Mouse (Mus musculus): Measurements from ENCODE around the gene Mrgbp.
A peak's percentile ranks its signal among the peaks of the same experiment; 100 is the strongest.

The Mrgbp gene

DNA sequence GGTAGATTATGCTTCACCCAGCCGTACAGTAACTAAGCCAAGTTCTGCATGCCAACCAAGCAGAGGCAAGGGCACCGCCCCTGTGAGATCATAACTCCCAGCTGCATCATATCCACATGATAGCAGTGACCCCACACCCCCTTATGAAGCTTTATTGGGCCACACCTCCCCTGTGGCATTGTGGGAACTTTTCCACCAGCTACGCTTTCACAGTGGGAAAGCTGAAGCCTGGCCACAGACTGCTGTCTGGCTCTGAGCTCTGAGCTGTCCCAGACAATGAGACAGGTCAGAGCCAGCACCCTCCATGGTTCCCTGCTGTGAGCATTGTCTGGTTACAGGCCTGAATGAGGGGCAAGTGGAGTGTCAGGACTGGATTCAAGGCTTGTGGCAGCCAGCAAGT, at the start of gene Mrgbp:
Mrgbp (plus strand) TSS at position 303 of the 400 bp plus-strand sequence.
- DNase-seq (ENCODE audit: extremely low read depth, low read depth), result no peak

DNA sequence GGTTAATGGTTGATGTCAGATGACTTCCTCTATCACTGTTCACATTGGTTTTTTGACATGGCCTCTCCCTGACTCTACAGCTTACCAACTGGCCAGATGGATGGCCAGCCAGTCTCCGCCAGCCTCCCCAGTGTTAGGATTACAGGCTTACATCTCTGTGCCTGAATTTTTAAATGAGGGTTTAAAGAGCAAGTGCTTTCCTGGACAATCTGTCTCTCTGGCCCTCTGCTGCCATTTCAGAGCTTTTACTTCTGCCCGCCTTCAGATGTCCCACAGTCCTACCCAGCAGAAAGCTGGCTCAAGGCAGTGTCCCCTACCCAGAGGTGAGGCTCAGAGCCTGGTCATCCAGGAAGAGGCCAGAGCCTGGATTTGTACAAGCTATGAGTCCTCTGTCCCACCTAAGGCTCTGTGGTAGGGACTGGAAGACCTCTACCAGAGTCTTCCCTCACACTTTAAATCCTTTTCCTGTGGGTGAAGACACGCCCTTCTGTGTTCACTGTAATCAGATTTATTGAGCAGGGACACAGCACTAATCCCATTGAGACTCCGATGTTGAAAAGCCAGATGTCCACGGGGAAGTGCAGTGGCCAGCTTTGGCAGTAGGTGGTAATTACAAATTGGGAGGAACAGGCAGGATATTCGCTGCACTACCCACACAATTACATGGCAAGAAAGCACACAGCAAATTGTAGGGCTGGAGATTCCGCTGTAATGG, 49.3 kb upstream of the Mrgbp start:
- DNase-seq (ENCODE audit: extremely low read depth, low read depth), result no peak

- DNase-seq (ENCODE audit: extremely low read depth, low read depth), result no peak
Measured at GRCm38 (mm10) chr2:180532386-180532995, 48.6 kb upstream of the Mrgbp start.

DNA sequence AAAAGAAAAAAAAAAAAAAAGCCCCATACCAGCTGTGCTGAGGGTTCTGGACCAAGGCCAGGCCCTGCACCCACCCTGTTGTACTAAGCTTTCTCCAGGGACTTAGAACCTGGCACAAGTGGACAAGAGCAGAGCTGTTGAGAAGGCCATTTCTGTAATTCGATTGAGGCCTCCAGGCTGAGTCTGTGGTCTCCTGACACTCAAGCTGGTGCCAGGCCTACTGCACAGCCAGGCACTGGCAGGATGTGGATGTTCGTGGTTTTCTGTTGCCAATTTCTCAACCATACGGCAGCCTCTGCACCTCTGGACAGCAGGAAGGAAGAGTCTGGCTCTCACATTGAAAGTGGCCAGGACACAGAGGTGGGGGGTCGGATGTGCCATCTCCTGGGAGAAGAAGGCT, 47.9 kb upstream of the Mrgbp start:
- DNase-seq (ENCODE audit: extremely low read depth, low read depth), result no peak

DNA sequence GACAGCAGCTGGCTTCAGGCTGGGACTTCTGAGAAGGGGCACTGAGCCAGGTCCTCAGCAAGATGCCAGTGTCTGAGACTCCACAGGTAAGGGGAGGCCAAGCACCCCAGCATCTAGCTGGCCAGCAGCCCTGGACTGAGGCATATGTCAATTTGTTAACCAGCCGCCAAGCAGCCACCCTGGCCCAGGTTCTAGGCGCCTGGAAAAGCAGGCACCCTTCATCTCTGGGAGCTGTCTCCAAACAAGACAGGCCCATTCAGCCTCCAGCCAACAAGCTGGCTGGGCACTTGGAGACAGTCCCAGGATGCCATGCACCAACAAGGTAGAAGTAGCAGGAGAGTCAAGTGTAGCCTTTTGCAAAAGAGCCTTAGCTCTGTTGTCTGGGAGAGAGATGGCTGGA, 37.4 kb upstream of the Mrgbp start:
- DNase-seq (ENCODE audit: extremely low read depth, low read depth), result no peak

- DNase-seq (ENCODE audit: extremely low read depth, low read depth), result no peak
Measured at GRCm38 (mm10) chr2:180545046-180545445, 36.1 kb upstream of the Mrgbp start.

GRCm38 (mm10) chr2:180547384-180548106, 33.6 kb upstream of the Mrgbp start:
- no peak for DNase-seq (ENCODE audit: extremely low read depth, low read depth)

GRCm38 (mm10) chr2:180552340-180552739, 28.8 kb upstream of the Mrgbp start:
- no peak for DNase-seq (ENCODE audit: extremely low read depth, low read depth)

GRCm38 (mm10) chr2:180555219-180555618, 25.9 kb upstream of the Mrgbp start:
- no peak for DNase-seq (ENCODE audit: extremely low read depth, low read depth)

GRCm38 (mm10) chr2:180556470-180556869, 24.6 kb upstream of the Mrgbp start:
- peak; percentile 24 for DNase-seq (ENCODE audit: extremely low read depth, low read depth)

DNA sequence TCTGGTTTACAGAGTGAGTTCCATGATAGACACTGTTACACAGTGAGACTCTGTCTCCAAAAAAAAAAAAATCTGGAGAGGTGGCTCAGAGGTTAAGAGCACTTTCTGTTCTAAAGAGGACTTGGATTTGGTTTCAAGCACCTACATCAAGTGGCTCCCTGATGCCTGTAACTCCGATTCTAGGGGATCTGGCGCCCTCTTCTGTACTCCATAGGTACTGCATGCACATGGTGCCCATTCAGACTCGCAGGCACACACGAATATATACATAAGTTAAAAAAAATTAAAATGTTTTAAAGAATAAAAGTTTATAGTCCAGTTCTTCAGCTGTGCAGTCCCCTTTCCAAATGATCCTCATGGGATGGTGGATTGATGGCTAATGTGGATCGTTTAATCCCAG, 20.9 kb upstream of the Mrgbp start:
- peak; percentile 16 for DNase-seq (ENCODE audit: extremely low read depth, low read depth)

DNA sequence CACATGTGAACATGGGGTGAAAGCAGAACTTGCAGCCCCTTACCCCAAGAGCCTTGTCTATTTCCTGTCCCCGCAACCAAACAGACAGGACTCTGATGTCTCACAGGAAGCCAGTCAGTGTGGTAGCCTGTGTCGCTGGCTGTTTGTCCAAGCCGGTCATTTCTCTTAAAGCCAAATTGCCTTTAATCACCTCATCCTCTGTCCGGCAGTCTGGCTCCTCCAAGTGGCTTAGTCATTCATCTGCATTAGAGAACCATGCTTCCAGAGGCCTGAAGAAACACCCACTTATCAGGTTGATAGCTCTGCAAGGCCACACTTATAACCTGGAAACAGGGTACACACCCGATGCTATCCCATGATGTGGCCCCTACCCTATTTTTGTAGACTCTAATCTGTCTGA, 19.0 kb upstream of the Mrgbp start:
- DNase-seq (ENCODE audit: extremely low read depth, low read depth), result no peak

DNA sequence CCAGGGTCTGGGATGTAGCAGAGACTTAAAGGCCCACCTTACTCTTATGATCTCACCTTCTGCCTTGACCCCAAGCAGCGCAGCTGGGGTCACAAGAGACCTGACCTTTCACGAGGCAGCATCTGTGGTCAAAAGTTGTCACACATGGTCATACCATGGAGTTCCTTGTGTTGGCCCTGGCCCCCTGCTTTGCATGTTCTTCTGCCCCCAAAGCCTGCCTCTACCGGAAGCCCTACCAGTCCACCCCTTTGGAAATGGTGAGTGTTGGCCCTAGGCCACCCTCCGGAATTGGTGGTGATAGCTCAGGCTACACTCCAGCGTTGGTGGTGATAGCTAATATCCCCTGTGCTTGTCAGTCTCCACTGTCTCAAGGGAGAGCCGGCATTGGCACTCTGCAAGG, 17.8 kb upstream of the Mrgbp start:
- DNase-seq (ENCODE audit: extremely low read depth, low read depth), result no peak

DNA sequence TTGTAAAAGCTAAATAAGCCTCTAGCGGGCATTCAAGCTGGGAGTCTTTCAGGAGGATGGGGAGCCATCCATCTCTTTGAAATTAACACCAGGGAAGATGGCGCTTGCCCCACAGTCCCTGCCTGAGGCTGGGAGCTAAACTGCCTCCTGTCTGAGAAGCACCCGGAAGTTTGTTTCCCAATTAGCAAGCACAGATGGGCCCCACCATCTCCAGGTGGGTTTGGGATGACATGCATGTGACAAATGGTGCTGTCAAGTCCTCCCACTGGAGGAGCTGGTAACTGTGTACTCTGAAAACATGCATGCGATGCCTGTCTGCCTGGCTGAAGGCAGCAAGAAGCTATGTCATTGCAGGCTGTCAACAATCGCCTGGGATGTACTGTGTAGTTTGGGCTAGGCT, 17.3 kb upstream of the Mrgbp start:
- DNase-seq (ENCODE audit: extremely low read depth, low read depth), result no peak

DNA sequence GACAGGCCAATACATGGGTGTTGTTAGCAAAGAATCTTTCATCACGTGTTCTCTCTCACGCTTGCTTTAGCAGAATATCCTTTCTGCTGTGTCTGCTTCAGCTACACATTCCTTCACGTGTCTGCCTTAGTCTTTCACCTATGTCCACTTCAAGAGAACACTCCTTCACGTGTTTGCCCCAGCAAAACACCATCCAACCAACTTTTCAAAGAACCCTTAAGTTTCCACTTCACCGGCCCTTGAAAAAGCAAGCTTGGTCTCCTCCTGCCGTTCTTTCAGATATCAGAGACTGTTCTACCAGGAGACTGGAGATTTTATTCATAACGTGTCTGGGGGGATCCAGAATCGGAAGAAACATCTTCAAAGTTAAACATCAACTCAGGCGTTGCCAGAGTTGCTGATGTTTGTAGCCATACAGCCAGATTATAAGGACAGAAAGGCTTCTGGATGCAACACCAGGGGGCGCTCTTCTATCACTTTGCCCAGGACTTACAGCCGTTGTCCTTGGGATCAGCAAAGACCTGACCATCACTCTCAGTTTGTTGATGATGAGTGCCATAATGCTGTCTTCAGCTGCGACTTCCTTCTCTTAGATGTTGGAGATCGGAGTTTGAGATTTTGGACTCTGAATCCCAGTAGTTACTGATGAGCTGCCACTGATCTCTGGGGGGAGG, 14.7 kb upstream of the Mrgbp start:
- DNase-seq (ENCODE audit: extremely low read depth, low read depth), result peak; percentile 35

GRCm38 (mm10) chr2:180569028-180569643, 12.0 kb upstream of the Mrgbp start:
- DNase-seq (ENCODE audit: extremely low read depth, low read depth), result no peak

DNA sequence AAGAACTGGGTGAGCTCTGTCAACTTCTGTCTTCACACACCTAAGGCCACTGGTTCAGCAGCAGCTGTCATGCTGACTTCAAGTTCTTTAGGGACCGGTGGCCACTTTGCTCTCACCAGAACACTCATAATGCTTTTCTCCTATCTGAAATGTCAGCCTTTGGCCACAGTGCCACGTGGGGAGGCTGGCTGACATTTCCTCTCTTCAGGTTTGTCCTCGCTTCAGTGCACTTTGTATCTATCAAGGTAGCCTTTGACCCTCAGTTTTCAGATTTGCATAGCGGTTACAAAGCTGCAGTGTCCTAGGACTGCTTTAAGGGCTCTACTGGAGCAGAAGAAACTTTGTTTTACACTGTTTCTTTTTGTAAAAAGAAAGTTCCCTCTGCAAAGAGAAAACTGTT, 4.6 kb upstream of the Mrgbp start:
- DNase-seq (ENCODE audit: extremely low read depth, low read depth), result no peak

DNA sequence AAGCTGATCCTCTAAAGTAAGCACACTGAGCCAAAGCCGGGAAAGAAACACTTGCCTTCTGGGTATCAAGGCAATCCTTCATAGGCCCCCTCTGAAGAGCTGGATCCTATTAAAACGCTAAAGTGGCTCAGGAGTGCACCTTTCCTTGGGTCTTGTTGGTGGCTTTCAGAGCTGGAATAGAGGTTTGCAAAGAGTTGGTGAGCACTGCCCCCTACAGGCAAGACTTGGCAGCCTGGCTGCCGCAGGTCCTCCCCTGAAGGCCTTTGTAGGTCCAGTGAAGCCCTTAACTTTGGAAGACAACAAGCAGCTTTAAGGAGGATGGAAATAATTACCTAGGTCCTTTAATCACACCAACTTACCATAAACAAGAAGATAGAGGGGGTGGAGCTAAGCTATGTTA, 2.4 kb upstream of the Mrgbp start:
- peak; percentile 28 for DNase-seq (ENCODE audit: extremely low read depth, low read depth)

GRCm38 (mm10) chr2:180582481-180583153, 1.5 kb downstream of the Mrgbp start:
- DNase-seq (ENCODE audit: extremely low read depth, low read depth), result peak; percentile 80

- no peak for DNase-seq (ENCODE audit: extremely low read depth, low read depth)
Measured at GRCm38 (mm10) chr2:180583154-180583507, 2.0 kb downstream of the Mrgbp start.

- peak; percentile 21 for DNase-seq (ENCODE audit: extremely low read depth, low read depth)
Measured at GRCm38 (mm10) chr2:180588736-180589122, 7.6 kb downstream of the Mrgbp start.

All from MEL-GATA-1-ER (cell line).